Mouse (Mus musculus) lung, adult 2 months (tissue): ENCODE data around the gene Ssh1.

ENCODE experiments used
- CTCF ChIP-seq: fragments of 200-500 bp; IDR thresholded peaks from 2 replicates; pipeline ENCODE4 v1.5.1; 2011; ENCODE audit warnings: mild to moderate bottlenecking, low read length, control low read depth; ENCODE audit not compliant: insufficient read depth
- POLR2A ChIP-seq: fragments of 200-500 bp; IDR thresholded peaks from 2 replicates; pipeline ENCODE4 v1.6.1; 2011; ENCODE audit warnings: low read depth, mild to moderate bottlenecking, control low read depth, low read length, borderline replicate concordance; ENCODE audit errors: extremely low read depth

DNA sequence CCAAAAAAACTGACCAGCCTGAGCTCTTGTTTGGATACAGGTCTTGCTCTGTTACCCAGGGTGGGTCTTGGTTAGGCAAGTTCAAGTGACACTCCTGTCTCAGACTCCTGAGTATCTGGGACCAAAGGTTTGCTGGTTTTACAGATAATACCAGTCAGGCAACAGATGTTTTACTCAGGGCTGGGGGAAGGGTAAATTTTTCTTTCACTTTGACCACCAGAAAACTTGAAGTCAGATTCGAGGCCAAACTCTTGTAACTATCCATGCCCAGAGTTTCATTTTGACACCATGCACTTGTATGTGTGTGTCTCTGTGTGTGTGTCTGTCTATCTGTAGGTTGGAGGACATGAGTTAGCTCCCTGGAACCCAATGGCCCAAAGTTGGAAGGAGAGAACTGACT lies 13.2 kb downstream of the Ssh1 start:
- TF ChIP-seq CTCF (no peak), POLR2A (no peak)
